Mouse (Mus musculus): ENCODE results near the gene Zfp207.

GRCm38 (mm10) chr11:80417085-80417484 is 34.0 kb downstream of the Zfp207 start:
- TF ChIP-seq CTCF (IDR thresholded peaks at IDR 0.05; ENCODE audit: low read depth): no peak
- TF ChIP-seq EP300 (IDR thresholded peaks at IDR 0.05; ENCODE audit: low read depth): no peak

All from liver, embryonic 14.5 days (tissue).